Mouse (Mus musculus): ENCODE measurements around the gene Map3k6.

GRCm38 (mm10) chr4:133217641-133218040 lies 23.0 kb upstream of the Map3k6 start:
- TF ChIP-seq EP300 (IDR thresholded peaks at IDR 0.05; ENCODE audit: insufficient read depth, low read depth, low read length): 0 out of 2 replicates have a peak, but pooled peaks have one; percentile 26
- TF ChIP-seq CTCF (IDR thresholded peaks at IDR 0.05): peak; percentile 96

All from heart, adult 2 months (tissue).